Mouse (Mus musculus): ENCODE data around the gene Btg1.

Btg1 gene

DNA sequence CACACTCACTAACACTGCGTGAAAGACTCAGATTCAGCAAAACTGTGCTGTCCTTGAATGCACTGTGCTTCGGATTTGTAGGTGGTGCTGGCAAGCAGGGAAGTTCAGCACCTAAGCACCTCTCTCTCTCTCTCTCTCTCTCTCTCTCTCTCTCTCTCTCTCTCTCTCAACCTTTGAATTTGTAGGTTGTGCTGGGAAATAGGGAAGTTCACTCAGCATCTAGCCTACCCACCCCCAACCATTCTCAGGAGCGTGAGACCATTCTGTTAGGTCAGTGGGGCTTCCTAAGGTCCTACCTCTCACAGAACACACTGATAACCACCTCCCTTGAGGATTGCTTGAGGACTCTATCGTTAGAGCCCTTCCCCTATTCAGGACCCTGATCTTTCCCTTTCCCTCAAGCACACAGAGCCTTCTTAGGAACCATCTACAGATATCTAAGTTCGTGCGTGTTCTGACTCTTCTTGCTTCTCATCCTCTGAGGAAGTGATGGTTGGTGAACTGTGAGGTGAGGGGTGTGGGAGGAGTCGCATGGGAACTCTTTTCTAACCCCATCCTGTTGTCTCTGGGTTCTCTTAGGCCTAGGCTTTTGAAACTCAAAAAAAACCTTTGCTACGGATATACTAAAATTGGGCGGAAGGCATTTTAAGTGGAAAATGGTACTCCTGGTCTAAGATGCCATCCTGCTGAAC is 47.1 kb downstream of the Btg1 start:
- no peak for DNase-seq (ENCODE audit: low read depth, low spot score)

Data from forelimb bud, embryonic 11.5 days (tissue).